Mouse (Mus musculus) ES-CJ7 (cell line): ENCODE results near the gene Wdr24.

Experiments used
- DNase-seq: peaks from one replicate; pipeline ENCODE4 v3.0.0; 2011; ENCODE audit warnings: low read depth, low spot score

The Wdr24 gene

DNA sequence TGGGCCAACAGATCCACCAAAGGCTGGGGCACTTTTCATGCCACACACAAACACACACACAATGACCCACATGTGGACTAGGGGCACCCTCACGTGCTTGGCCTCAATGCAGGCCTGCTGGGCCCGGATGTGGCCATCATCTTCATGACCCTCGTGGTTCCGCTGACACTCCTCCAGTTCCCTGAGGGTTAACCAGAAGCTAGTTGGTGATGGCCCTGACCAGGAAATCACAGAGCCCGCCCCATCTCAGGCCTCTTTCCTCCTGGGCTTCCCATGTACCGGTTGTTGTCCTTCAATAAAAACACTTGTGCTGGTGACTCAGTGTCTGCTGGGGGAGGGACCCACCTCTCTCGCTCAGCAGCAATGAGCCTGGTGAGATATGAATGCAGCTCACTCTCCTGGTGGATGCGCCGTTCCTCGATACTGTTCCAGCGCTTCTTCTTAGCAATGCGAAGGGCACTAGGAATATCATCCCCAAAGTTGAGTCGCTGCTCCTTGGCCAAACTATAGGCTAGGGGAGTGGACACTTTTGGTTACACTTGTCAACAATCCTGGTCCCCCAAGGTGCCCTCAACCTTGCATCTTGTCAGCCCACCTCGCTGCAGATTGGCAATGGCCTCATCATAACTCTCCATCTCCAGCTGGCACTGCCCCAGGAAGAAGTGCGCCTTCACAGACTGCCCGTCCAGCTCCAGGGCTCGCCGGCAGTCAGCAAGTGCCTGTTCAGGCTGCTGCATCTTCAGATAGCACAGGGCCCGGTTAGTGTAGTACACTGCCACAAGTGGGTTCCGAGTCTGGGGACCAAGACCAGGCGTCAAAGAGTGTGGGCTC lies 8.2 kb downstream of the Wdr24 start:
- no peak for DNase-seq

DNA sequence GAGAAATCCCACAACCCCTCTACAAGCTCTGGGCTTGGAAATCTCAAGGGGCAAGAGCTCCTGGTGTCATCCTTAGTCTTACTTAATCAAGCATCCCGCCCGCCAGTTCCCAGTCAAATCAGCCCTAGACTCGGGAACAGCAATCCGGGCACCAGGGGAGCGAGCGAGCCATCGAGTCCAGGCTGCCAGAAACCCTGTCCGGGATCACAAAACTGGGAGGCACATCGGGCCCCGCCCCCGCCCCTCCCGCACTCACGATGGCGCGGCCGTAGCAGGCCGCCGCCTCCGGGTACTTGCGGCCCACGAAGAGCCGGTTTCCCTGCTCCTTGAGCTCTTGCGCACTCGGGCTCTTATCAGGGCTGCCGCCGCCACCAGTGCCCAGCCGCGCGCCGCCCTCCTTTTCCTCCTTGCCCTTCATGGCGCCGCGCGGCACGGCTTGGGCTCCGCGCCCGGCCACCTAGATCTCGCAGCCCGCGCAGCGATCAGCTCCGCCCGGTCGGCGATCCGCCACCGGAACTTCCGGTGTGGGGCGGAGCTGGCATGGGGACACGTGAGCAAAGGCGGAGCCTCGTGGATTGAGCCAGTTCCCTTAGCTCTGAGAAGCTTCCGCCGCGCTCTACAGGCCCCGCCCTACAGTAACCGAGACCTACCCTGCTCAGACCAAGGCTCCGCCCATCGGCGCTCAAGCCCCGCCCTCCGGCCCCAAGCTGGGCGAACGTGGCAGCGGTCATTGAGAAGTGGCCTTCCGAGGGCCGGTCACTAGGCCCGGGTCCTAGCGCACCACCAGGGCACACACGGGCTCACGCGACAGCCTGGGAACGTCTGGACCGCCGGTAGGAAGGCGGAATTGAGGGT lies 9.2 kb downstream of the Wdr24 start:
- DNase-seq: peak; percentile 98

DNA sequence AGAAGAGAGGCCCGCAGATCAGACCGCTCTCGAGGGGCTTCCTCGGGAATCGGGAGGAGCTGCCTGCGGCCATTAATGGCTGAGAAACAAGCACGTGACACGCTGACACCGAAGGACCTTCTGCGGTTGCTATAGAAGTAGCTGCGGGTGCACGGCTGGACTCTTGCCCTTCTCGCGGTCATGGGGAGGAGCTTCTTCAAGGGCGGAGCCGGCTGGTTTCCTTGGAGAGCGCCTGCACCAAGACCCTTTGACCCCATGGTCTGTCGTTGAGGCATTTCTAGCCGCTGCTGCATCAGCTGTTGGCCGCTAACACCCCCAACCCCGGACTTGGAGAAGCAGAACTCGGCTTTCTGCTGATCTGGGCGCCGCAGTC lies 9.8 kb downstream of the Wdr24 start, which contains the start of gene Stub1:
Gene Stub1 (minus strand): TSS at position 114 of the 373 bp plus-strand sequence.
- peak; percentile 89 for DNase-seq

DNA sequence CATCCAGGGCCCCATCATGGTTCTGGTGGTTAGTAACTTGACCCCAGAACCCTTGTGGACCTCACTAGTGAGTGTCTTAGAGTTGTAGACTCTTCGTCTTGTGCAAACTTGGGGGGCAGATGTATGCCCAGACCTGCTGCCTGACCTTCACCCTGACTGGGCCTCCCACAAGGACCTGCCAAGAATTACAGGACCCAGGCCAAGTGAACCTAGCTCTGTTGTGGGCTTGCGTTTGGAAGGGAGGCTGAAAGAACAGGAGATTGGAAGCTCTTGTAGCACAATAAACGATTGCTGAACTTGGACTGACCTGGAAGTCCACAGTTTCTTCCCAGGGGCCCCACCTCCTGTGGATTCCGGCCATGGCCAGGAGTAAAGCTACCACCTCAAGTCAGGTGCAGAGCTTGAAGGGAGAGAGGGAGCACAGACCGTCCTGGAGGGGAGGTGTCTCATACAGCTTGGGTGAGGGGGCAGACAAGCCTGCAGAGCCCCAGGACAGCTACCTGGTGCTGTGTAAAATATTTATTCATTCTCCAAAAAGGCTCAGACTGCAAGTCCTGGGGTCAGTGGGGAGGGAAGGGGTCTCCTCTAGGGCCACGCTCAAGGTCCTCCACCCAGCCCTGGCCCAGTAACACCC lies 10.7 kb downstream of the Wdr24 start:
- no peak for DNase-seq

DNA sequence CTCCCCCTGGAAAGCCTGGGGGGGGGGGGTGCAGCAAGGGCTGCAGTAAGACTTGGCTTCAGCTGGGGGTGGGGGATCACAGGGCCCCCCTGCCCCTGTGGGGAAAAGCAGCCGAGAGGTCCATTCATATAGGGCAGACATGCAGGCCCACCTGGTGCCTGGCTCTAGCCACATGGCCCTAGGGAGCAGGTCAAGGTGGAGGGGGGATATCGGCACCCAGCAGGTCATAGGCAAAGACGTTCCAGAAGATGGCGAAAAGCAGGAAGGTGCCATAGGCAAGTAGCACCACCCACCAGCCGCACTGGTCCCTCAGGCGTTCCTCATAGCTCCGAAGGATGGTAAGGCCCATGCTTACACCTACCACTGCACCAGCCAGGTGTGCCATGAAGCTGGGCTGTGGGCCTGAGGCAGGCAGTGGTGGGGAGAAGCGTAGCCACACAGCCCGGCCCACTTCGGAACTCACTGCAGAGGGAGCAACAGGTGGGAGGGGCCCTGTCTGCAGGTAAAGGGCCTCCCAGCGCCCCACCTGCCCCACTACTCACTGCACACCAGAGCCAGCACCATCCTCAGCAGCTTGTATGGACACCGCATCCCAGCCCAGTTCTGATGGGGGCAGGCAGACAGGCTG lies 11.3 kb downstream of the Wdr24 start:
- DNase-seq: no peak

DNA sequence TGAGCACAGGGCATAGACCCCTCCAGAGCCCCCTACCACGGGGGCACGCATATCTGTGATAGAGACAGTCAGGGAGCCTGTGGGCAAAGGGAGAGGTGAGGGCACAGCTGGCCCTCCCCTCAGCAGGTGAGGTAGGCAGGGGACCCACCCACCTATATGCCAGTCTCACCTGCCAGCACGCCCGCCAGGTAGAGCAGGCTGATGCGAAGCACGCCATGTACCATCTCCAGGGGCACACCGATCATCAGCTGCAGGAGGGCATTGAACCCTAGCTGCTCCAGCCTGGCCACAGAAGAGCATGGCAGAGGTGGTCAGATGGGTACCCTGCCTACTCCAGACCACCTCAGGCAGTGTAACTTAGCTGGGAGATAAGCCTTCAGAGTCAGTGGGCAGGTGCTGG lies 11.9 kb downstream of the Wdr24 start:
- no peak for DNase-seq

DNA sequence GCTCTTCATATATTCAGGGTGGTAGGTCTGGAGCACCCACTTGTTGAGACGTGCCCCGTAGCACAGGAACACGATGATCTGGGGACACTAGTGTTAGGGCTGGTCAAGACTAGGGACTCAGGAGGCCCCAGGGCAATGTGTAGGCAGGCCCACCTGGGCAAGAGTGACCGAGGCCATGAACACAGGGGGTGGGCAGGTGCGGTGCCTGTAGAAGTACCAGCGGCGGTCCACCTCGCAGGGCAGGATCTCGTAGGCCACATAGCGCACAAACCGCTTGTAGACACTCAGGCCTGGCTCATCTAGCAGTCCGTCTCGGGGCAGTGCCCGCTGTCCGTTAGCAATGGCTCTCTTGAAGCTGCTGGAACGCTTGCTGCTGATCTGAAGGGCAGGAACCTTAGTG lies 12.4 kb downstream of the Wdr24 start:
- DNase-seq: no peak

DNA sequence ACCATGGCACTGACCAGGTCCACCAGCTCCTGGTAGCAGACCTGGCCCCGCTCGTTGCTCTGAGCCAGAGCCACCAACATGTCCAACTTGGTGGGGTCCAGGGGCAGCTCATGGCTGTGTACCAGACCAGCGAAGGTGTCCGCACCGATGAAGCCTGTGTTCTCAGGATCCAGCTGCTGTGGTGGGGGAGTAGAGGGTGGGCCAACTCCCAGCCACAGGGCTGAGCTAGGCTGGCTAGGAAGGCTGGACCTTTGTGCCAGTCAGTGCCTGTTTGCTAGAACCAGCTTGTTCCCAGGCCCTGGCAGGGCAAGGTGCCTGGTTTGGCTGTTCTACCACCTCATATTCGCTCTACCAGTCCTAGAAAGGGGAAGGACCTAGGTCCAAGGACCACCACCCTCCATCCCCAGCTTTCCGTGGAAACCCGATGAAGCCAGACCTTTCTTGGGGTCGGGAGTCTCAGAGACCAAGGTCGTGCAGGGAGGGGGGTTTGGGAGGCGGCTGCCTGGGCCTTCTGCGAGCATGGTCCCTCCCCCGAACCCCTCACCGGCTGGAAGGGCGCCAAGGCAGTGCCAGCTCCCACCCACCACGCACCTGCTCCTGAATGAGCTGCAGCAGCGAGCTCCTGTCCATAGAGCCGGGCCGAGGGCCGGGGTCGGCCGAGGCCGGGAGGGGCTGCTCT lies 13.1 kb downstream of the Wdr24 start:
- no peak for DNase-seq

DNA sequence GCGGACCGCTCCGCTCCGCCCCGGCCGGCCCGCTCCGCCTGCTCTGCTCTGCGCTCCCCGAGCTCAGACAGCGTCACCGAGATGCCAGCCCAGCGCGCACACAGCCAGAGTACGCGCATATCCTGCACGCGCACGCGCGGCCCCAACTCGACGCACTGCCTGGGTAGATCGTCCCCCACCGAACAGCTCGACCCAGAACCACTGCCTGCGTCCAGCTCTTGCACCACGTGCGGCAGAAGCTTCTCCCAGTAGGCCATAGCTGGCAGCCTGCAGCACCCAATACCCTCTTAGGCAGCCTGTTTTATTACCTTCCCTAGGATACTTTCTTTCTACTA lies 13.6 kb downstream of the Wdr24 start, which contains the start of gene Rhbdl1:
Gene Rhbdl1 (minus strand): TSS at position 220 of the 335 bp plus-strand sequence.
- DNase-seq: peak; percentile 66

DNA sequence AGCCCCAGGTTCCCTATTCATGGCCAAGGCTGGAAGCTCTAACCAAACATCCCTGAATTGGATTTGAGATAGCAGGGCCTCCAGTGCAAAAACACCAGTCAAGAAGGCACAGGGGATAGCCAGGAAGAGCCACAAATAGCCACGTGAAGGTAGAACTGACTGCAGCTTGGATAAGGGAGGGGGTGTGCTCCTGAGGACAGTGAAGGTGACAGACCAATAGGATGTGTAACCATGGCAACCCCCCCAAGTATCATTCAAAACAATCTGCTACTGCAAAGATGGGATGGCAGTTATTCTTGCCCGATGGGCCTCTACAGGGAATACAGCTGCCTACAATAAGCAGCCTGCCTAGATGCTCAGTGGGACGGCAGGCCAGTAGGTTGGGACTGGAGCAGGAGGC lies 14.1 kb downstream of the Wdr24 start:
- no peak for DNase-seq

DNA sequence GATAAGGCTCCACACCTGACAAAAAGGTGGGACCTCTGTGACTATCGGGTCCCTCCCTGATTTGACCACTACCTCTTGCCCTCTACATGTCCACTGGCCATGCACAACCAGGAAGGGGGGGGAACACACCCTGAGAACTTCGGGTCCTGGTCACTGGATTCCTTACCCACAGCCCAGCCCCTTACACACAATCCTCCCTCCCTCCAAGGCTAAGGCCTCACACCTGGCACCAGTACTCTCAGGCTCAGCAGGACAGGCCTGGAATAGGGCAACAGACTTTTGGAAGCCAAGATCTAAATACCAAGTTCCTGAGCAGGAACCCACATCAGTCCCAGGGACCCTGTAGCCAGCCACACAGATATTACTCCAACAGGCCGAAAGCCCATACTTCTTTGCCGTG lies 15.5 kb downstream of the Wdr24 start:
- no peak for DNase-seq

DNA sequence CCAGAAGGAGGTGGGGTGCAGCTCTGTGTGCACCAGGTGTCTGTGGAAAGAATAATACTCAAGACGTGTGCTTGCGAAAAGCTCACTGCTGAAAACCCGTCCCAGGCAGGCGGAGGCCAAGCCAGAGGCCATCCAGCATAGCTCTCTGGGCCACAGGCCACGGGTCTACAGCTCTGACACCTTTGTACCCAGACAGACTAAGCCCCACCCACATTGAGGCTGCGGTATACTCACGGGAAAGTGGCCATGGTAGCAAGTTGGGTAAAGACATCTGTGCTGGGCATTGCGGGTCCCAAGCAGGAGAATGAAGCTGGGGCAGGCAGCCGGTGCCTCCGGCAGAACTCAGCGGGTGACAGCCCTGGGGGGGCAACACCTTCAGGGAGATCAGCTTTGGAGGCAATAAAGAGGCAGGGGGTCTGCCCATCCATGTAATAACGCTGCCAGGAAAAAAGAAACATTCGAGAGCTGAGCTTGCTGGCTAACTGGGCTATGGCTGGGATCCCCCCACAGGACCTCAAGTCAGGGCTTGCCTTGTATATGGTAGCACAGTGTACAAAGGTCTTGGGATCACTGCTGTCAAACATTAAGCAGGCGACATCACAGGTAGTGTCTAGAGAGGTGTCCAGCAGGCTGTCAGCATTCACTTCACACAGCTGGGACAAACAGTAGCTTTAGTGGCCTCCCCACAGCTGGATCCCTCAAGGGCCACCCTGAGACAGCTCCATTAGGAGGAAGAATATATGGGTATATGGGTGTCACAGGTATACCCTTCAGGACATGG lies 16.2 kb downstream of the Wdr24 start:
- no peak for DNase-seq

DNA sequence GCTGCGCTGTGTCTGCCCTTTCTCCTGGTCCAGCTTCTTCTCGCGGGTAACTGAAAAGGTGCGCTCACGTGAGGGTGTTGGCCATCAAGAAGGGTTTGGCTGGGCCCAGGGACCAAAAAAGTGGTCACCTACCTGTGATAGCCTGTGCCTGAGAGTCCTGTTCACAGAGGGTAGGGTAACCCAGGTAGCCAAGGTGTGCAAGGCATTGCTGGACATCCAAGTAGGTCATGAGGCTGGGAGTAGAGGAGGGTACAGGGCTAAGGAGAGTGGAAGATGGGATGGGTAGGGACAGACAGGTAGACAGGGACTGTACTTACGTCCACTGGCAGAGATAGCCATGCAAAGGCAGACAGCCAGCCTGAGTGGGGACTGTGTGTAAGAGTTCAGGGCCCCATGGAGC lies 17.1 kb downstream of the Wdr24 start:
- DNase-seq: no peak

DNA sequence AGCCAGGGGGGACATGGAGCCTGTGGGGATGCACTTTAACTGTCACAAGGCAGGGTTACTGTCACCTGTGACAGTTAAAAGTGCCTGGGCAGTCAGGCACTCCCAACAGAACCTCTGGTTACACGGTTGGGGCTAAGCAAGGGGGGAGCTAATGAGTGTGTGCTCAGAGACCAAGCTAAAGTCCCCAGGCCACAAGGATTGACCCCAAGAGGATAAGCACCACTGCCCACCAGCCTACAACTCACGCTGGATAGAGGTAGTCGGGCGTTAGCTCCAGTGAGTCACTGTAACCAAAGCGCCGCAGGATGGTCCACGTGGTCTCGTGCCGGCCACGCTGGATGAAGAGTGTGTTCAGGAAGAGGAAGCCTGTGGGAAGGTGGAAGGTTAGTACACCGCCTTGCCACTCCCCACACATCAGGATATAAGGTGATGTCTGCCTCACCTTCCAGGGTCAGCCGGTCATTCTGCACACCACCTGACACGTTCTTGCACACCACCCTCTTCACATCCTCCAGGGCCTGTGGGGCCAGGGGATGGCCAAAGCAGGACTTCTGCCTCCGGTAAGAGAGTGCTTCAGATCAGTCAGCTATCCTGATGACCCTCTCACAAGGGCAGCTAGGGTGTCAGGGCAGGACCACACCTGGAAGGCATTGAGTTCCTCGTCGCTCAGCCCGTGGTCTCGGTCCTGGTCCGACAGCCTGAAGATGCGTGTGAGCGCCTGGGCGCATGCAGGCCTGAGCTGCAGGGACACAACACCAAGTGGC lies 17.9 kb downstream of the Wdr24 start, which contains the start of gene Gm20683:
Gene Gm20683 (minus strand): TSS at position 647 of the 764 bp plus-strand sequence.
- no peak for DNase-seq

DNA sequence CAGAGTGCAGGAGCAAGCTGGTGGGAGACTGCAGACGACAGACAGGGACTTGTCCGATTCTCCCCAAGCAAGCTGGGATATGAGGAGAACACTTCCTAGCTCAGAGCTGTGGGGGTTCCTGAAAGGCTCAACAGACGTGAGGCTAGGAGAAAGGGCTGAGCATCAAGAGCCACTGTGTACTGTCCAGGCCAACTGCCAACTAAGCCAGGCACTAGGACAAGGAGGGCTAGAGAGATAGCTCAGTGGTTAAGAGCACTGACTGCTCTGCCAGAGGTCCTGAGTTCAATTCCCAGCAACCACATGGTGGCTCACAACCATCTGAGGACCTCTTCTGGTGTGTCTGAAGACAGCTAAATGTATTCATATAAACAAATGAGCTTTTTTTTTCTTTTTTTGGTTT lies 19.1 kb downstream of the Wdr24 start:
- no peak for DNase-seq

DNA sequence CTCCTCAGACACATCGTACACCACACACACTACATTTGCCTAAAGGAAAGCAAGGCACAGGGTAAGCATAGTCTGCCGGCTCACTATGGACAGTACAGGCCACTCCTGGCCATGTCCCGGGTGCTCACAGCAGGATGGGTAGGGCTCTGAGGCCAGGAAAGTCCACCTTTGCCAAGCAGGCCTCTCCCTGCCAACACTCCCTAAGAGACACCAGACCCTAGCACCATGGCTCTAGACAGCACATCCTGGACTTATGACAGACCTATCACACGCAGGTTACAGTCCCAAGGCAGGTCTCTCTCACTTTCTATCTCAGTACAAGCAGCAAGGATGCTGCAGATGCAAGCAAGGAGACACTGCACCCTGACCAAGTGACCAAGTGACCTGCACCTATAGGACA lies 19.7 kb downstream of the Wdr24 start:
- DNase-seq: no peak

DNA sequence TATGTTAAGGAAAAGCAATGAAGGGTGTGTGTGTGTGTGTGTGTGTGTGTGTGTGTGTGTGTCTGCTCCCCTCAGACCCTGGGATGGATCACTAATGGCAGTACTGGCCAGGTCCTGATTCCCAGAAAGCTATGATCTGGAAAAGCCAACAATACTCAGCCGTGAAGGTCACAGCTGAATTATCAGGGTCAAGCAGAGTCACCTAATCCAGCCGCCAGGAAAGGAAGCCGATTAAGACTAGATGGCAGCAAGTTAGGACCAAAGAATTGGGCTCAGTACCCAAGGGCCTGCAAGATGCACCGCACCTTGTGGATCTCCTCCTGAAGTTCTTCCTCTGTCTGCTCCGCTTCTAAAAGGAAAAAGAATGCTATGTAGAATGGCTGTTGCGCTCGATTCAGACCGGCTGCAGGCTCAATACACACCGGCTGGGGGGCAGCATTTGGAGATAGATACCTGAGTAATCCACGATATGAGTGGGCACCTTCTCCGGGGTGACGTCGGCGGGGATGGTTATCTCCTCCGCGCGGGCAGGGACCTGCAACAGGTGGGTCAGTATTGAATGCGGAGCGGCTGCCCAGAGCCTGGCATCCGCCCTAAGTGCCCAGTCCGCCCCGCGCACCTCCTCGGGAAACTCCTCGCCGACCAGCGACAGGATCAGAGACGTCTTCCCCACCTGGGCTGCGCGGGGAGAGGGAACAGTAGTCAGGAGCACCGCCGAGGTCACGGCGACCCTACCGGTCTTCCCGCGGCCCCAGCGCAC lies 20.4 kb downstream of the Wdr24 start:
- no peak for DNase-seq

DNA sequence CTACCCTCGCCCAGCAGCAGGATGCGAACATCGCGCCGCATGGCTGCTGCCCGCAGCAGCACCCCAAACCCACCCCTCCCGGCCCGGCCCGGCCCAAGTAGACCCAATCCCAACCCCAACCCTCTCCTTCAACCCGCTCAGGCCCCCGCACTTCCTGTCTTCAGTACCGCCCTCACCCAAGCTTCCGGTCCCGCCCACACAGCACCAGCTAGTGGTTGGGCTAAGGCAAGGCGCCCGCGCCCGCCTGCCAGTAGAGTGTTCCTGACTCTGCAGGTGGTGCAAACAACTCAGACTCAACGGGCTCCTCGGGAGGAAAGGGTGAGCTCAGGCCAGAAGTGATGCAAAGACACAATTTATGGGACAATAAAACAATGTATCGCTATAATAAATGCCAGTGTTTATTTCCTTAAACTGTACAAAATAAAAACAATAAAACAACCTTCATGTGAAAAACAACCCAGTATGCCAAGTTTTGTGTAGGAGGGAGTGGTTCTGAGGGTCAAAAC lies 21.0 kb downstream of the Wdr24 start, which contains the start of gene Rhot2:
Gene Rhot2 (minus strand): TSS at position 456 of the 506 bp plus-strand sequence.
- DNase-seq: peak; percentile 91

DNA sequence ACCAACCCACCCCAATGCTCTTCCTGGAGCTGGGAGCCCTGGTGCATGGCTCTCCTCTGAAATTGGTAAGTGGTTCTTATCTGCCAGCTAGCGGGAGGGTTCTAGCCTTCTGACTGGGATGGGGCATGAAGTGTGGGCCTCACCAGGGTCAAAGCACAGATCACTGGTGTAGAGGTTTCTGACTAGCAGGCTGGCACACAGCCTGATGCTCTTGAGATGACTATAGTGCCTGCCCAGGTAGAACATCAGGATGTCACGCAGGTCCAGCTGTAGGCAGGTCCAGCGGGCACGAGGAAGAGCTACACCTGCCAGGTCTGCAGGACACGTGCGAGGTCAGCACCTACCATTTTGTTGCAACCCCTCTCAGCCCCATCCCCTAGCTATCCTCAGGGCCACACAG lies 36.8 kb downstream of the Wdr24 start:
- no peak for DNase-seq
